Mouse (Mus musculus) CH12.LX (cell line): ENCODE data around the gene Fkbp10. TPM values are rescaled to one million over a fixed set of nuclear protein-coding genes. Genes with fewer than 3 reads are reported as not detected.

Experiments used
- DNase-seq: peaks from one replicate; pipeline ENCODE4 v3.0.0-alpha.2; 2013; ENCODE audit errors: extremely low read depth
- H3K27ac ChIP-seq: 2 replicates; pipeline ENCODE4 v1.5.1; 2012; ENCODE audit warnings: low read depth, mild to moderate bottlenecking, control low read depth, moderate library complexity; ENCODE audit not compliant: insufficient read depth
- H3K27me3 ChIP-seq: replicated peaks from 2 replicates; pipeline ENCODE3; 2012; ENCODE audit warnings: inconsistent platforms
- H3K36me3 ChIP-seq, 2 experiments: replicated peaks in 1 of 2; 2 replicates each; pipeline versions ENCODE3 to v1.6.1; 2012; ENCODE audit warnings: inconsistent platforms in 1 of 2, low read length in 1 of 2, mild to moderate bottlenecking in 1 of 2, mixed read lengths in 1 of 2, moderate library complexity in 1 of 2; ENCODE audit not compliant: control insufficient read depth in 1 of 2, insufficient read depth in 1 of 2
- H3K4me1 ChIP-seq, 2 experiments: 2 replicates each; pipeline ENCODE4 v1.6.1; 2012; ENCODE audit warnings: inconsistent platforms in 1 of 2, moderate library complexity in 1 of 2; ENCODE audit not compliant: insufficient read depth in 2 of 2, control insufficient read depth in 1 of 2
- H3K4me2 ChIP-seq: 2 replicates; pipeline ENCODE4 v1.6.1; 2012; ENCODE audit warnings: low read depth, mild to moderate bottlenecking, control low read depth; ENCODE audit not compliant: poor library complexity, insufficient read depth, severe bottlenecking
- H3K4me3 ChIP-seq, 3 experiments: fragments of 150-350 bp in 1 of 3; sonication (generic) in 1 of 3; replicated peaks in 1 of 3; 2 replicates each; pipeline versions ENCODE3 to v1.5.1; 2011 to 2012; ENCODE audit warnings: low read depth in 2 of 3, low read length in 2 of 3, mild to moderate bottlenecking in 2 of 3, moderate library complexity in 2 of 3, control low read depth in 1 of 3, improper control_type of control experiment in 1 of 3, inconsistent platforms in 1 of 3, mixed read lengths in 1 of 3; ENCODE audit not compliant: poor library complexity in 1 of 3
- H3K79me2 ChIP-seq: replicated peaks from 2 replicates; pipeline ENCODE4 v1.6.1; 2012; ENCODE audit warnings: mild to moderate bottlenecking, moderate library complexity; ENCODE audit not compliant: control insufficient read depth, poor library complexity, insufficient read depth, severe bottlenecking; ENCODE audit errors: extremely low read depth
- H3K9ac ChIP-seq: 2 replicates; pipeline ENCODE4 v1.6.1; 2012; ENCODE audit warnings: low read depth, mild to moderate bottlenecking, control low read depth, moderate library complexity; ENCODE audit not compliant: insufficient read depth
- H3K9me3 ChIP-seq: replicated peaks from 2 replicates; pipeline ENCODE3; 2012; ENCODE audit warnings: low read length, inconsistent platforms, mixed read lengths
- CHD1 ChIP-seq: IDR thresholded peaks from 2 replicates; pipeline ENCODE4 v1.6.1; 2012; ENCODE audit warnings: low read depth, low read length, improper control_type of control experiment, inconsistent platforms
- CHD2 ChIP-seq: IDR thresholded peaks from 2 replicates; pipeline ENCODE4 v1.6.1; 2011; ENCODE audit warnings: low read length, improper control_type of control experiment
- CTCF ChIP-seq, 2 experiments: IDR thresholded peaks in 1 of 2; conservative IDR thresholded peaks in 1 of 2; 2 replicates each; pipeline ENCODE4 v1.5.1; 2011 to 2012; ENCODE audit warnings: low read depth in 2 of 2, low read length in 2 of 2, improper control_type of control experiment in 1 of 2, inconsistent platforms in 1 of 2, mild to moderate bottlenecking in 1 of 2, moderate library complexity in 1 of 2
- E2F4 ChIP-seq: IDR thresholded peaks from 2 replicates; pipeline ENCODE4 v1.6.1; 2011; ENCODE audit warnings: low read depth, low read length, improper control_type of control experiment; ENCODE audit not compliant: insufficient replicate concordance
- EP300 ChIP-seq: IDR thresholded peaks from 2 replicates; pipeline ENCODE4 v1.6.1; 2011; ENCODE audit warnings: low read length, improper control_type of control experiment
- JUN ChIP-seq: IDR thresholded peaks from 2 replicates; pipeline ENCODE4 v1.6.1; 2011; ENCODE audit warnings: low read depth, mild to moderate bottlenecking, low read length, improper control_type of control experiment, moderate library complexity; ENCODE audit not compliant: insufficient read depth
- KAT2A ChIP-seq: IDR thresholded peaks from 2 replicates; pipeline ENCODE4 v1.6.1; 2012; ENCODE audit warnings: low read length, improper control_type of control experiment, inconsistent platforms; ENCODE audit not compliant: insufficient replicate concordance
- MAZ ChIP-seq: IDR thresholded peaks from 2 replicates; pipeline ENCODE4 v1.6.1; 2012; ENCODE audit warnings: low read depth, mild to moderate bottlenecking, inconsistent platforms, low read length, improper control_type of control experiment, moderate library complexity
- MEF2A ChIP-seq: IDR thresholded peaks from 2 replicates; pipeline ENCODE4 v1.6.1; 2014; ENCODE audit warnings: low read depth, mild to moderate bottlenecking, inconsistent platforms, low read length, improper control_type of control experiment, borderline replicate concordance
- MXI1 ChIP-seq: IDR thresholded peaks from 2 replicates; pipeline ENCODE4 v1.6.1; 2011; ENCODE audit warnings: mild to moderate bottlenecking, low read depth, low read length, improper control_type of control experiment
- MYC ChIP-seq: IDR thresholded peaks from 2 replicates; pipeline ENCODE4 v1.6.1; 2011; ENCODE audit warnings: low read depth, mild to moderate bottlenecking, improper control_type of control experiment, low read length
- NELFE ChIP-seq: IDR thresholded peaks from 2 replicates; pipeline ENCODE4 v1.6.1; 2011; ENCODE audit warnings: low read depth, low read length, improper control_type of control experiment
- PAX5 ChIP-seq: IDR thresholded peaks from 2 replicates; pipeline ENCODE4 v1.6.1; 2012; ENCODE audit warnings: low read length, inconsistent platforms, mixed read lengths
- POLR2A ChIP-seq: IDR thresholded peaks from 2 replicates; pipeline ENCODE4 v1.6.1; 2011; ENCODE audit warnings: low read depth, mild to moderate bottlenecking, improper control_type of control experiment, low read length
- POLR2AphosphoS2 ChIP-seq: IDR thresholded peaks from 2 replicates; pipeline ENCODE4 v1.6.1; 2011; ENCODE audit warnings: low read depth, low read length, improper control_type of control experiment
- RAD21 ChIP-seq: IDR thresholded peaks from 2 replicates; pipeline ENCODE4 v1.6.1; 2011; ENCODE audit warnings: low read depth, mild to moderate bottlenecking, low read length, improper control_type of control experiment, moderate library complexity
- RCOR1 ChIP-seq: conservative IDR thresholded peaks from 2 replicates; pipeline ENCODE4 v1.6.1; 2012; ENCODE audit warnings: low read depth, mild to moderate bottlenecking, inconsistent platforms, low read length, improper control_type of control experiment
- SIN3A ChIP-seq: IDR thresholded peaks from 2 replicates; pipeline ENCODE4 v1.6.1; 2012; ENCODE audit warnings: low read length, improper control_type of control experiment, inconsistent platforms
- SMC3 ChIP-seq: IDR thresholded peaks from 2 replicates; pipeline ENCODE4 v1.6.1; 2011; ENCODE audit warnings: low read depth, low read length, improper control_type of control experiment
- TCF12 ChIP-seq: IDR thresholded peaks from 2 replicates; pipeline ENCODE4 v1.6.1; 2014; ENCODE audit warnings: low read depth, mild to moderate bottlenecking, inconsistent platforms, low read length, improper control_type of control experiment
- UBTF ChIP-seq: IDR thresholded peaks from 2 replicates; pipeline ENCODE4 v1.6.1; 2012; ENCODE audit warnings: low read depth, mild to moderate bottlenecking, inconsistent platforms, low read length, improper control_type of control experiment, moderate library complexity
- USF1 ChIP-seq: IDR thresholded peaks from 2 replicates; pipeline ENCODE4 v1.6.1; 2014; ENCODE audit warnings: low read depth, mild to moderate bottlenecking, inconsistent platforms, low read length, improper control_type of control experiment
- USF2 ChIP-seq: conservative IDR thresholded peaks from 2 replicates; pipeline ENCODE4 v1.6.1; 2011; ENCODE audit warnings: low read depth, low read length, improper control_type of control experiment
- ZC3H11A ChIP-seq: IDR thresholded peaks from 2 replicates; pipeline ENCODE4 v1.6.1; 2012; ENCODE audit warnings: low read depth, mild to moderate bottlenecking, inconsistent platforms, low read length, improper control_type of control experiment
- ZNF384 ChIP-seq: IDR thresholded peaks from 2 replicates; pipeline ENCODE4 v1.6.1; 2012; ENCODE audit warnings: low read depth, low read length, improper control_type of control experiment, inconsistent platforms
- dilution Hi-C: fragments of 300-500 bp; cut with MboI; formaldehyde crosslinking; loops from 2 replicates; pipeline ENCODE4 v1.14.3; 2020; ENCODE audit warnings: low sequenced_read_pairs; ENCODE audit not compliant: extremely low pct_unique_long_range_greater_than_20kb, extremely low pct_ligation_motif_present
- in situ Hi-C: fragments of 300-500 bp; cut with MboI; formaldehyde crosslinking; loops from 3 replicates; pipeline ENCODE4 v1.14.3; 2019; ENCODE audit warnings: low sequenced_read_pairs, low pct_ligation_motif_present, low pct_unique_long_range_greater_than_20kb, mixed read lengths
- polyA plus RNA-seq: library from polyadenylated mRNA; unstranded; fragments of >175 nt; gene quantifications from 2 replicates; pipeline ENCODE4 v1.2.1, GENCODE M21; 2012; ENCODE audit warnings: low read depth; ENCODE audit not compliant: insufficient read length
- total RNA-seq, 2 experiments: library from RNA; depleted of rRNA; stranded (reverse); fragments of 300-350 nt in 1 of 2; fragments of >200 nt in 1 of 2; gene quantifications; 2 replicates each; pipeline ENCODE4 v1.2.3; 2012 to 2014

The Fkbp10 gene
- total and polyA plus RNA-seq, 3 experiments, result 0.31 to 0.46 (median 0.34) TPM

DNA sequence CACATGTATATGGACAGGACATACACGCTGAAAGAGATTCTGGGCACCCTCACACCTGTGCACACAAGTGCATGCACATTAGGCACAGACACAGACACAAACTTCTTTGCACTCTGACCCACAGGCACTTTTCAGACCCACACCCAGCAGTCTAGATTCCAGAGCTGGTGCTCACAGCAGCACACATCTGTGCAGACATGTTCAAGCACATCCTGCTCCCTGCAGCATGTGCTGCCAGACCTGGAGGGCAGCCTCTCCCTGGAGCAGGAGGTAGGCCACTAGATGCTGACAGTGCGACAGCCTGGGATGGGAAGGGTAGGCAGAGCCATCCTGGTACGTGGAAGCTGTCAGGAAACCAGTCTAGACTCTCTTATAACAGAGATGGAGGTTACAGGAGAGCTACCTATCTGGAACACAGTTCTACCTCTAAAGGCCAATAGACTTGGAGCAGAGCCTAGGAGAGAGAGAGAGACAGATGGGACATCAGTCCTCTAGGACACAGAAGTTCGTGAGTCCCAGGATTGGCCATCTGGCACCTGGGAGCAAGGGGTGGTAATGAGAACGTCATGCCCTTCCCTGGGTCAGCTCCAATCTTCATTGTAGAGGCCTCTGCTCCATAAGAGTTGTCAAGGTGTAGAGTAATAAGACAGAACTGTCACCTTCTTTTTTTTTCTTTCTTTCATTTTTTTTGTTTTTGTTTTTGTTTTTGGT is 8.3 kb upstream of the Fkbp10 start:
- in situ Hi-C loops (loop anchor here (5.0 kb wide), 1 partner anchor 45 kb away; no protein-coding TSS in a partner anchor), dilution Hi-C loops (no loop called here)
- Histone ChIP-seq H3K4me3 (no peak overlapping the region), H3K4me2 (no peak overlapping the region), H3K27me3 (peaks cover 63% of the 10 kb centered on the region), H3K27ac (no peak overlapping the region), H3K9ac (no peak overlapping the region), H3K36me3 (no peaks in the 10 kb centered on the region), H3K9me3 (no peaks in the 10 kb centered on the region), H3K79me2 (no peaks in the 10 kb centered on the region), H3K4me1 (peaks cover 0 to 6% of the 10 kb centered on the region in 2 experiments; a peak in 1 of 4 replicates)
- no peak for TF ChIP-seq RCOR1
- no peak for TF ChIP-seq MYC
- no peak for TF ChIP-seq MEF2A
- no peak for TF ChIP-seq MAZ
- no peak for TF ChIP-seq KAT2A
- TF ChIP-seq CHD1, result no peak
- no peak for TF ChIP-seq E2F4
- TF ChIP-seq EP300, result no peak
- no peak for TF ChIP-seq USF1
- no peak for TF ChIP-seq NELFE
- no peak for TF ChIP-seq JUN
- TF ChIP-seq UBTF, result no peak
- no peak for TF ChIP-seq ZC3H11A
- no peak for TF ChIP-seq CHD2
- no peak for TF ChIP-seq POLR2A
- TF ChIP-seq POLR2AphosphoS2, result no peak
- no peak for DNase-seq

DNA sequence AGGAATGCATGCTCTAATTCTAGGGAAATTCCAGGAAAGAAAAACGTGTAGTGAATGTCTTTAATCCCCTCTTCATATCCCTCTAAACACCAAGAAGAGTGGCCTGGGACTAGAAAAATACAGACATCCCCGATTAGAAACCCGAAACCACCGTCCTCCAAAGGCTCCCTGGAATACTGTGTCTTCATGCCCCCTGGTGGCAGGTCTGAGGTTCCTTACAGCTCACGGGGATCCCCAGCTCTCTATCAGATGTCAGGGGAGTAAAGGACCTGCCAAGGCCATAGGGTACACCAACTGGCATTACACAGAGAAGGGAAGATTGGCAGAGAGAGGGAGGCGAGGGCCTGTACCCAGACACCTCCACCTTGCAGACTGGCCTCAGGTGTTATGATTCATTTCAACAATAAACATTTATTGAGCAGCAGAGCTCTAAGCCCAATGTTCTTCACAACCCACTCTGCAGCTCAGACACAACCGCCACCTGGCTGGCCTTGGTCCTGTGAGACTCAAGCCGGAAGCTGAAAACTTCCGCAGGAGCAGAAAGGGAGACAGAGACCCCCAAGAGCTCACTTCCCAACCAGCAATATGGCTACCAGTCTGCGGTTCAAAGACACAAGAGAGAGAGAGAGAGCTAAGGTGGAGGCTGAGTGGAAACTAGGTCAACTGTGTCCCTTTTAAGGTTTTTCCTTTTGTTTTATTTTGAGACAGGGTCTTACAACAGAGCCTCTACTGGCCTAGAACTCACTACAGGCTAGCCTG is 7.2 kb upstream of the Fkbp10 start:
- Histone ChIP-seq H3K36me3 (no peaks in the 10 kb centered on the region), H3K4me1 (peaks cover 0 to 6% of the 10 kb centered on the region in 2 experiments; a peak in 1 of 4 replicates), H3K9ac (no peak overlapping the region), H3K9me3 (no peaks in the 10 kb centered on the region), H3K79me2 (no peaks in the 10 kb centered on the region), H3K4me2 (0 out of 2 replicates have a peak overlapping the region, but pooled peaks have one; percentile 14), H3K4me3 (no peak overlapping the region), H3K27me3 (peaks cover 61% of the 10 kb centered on the region), H3K27ac (no peak overlapping the region)
- dilution Hi-C loops, result no loop called here
- DNase-seq, result peak; percentile 60
- in situ Hi-C loops, result loop anchor here (5.0 kb wide), 1 partner anchor 46 kb away; no protein-coding TSS in a partner anchor
- no peak for TF ChIP-seq USF2
- no peak for TF ChIP-seq RCOR1
- no peak for TF ChIP-seq ZNF384
- no peak for TF ChIP-seq SIN3A
- no peak for TF ChIP-seq CHD2
- TF ChIP-seq UBTF, result no peak
- TF ChIP-seq CTCF (conservative IDR thresholded peaks at IDR 0.05 in 1 of 2, IDR thresholded peaks at IDR 0.05 in 1 of 2; ENCODE audit: low read depth in 2 of 2, low read length in 2 of 2), result peak; percentile 51 to 92
- TF ChIP-seq RAD21, result peak; percentile 78
- no peak for TF ChIP-seq TCF12
- TF ChIP-seq MEF2A, result no peak
- peak; percentile 96 for TF ChIP-seq SMC3
- TF ChIP-seq E2F4, result no peak
- TF ChIP-seq POLR2A, result no peak
- no peak for TF ChIP-seq MXI1
- no peak for TF ChIP-seq PAX5
